Mouse (Mus musculus): ENCODE results near the gene Ifitm10. TPM values are rescaled to one million over a fixed set of nuclear protein-coding genes. Genes with fewer than 3 reads are reported as not detected.

The Ifitm10 gene
- polyA plus RNA-seq, 2 experiments: 2.0 to 2.4 TPM

- H3K4me1 ChIP-seq (ENCODE audit: control insufficient read depth, insufficient read depth, low read length): peaks cover 15% of the 10 kb centered on the region
- WGBS: 77% methylated on average over 3 of the region's 3 CpGs
- H3K9ac ChIP-seq (ENCODE audit: low read depth, low read length, severe bottlenecking): no peak overlapping the region
- no peak for ATAC-seq (ENCODE audit: low FRiP score, low read depth)
- no peaks in the 10 kb centered on the region for H3K36me3 ChIP-seq (ENCODE audit: control insufficient read depth, insufficient read depth, low read length)
- H3K27me3 ChIP-seq (ENCODE audit: control insufficient read depth, insufficient read depth, low read length): no peaks in the 10 kb centered on the region
- no peaks in the 10 kb centered on the region for H3K9me3 ChIP-seq (ENCODE audit: control insufficient read depth, low read length)
- H3K4me2 ChIP-seq (replicated peaks; ENCODE audit: low read depth, low read length, severe bottlenecking): no peak overlapping the region
- no peak for DNase-seq (ENCODE audit: low spot score)
- no peak for TF ChIP-seq POLR2A (IDR thresholded peaks at IDR 0.05; ENCODE audit: borderline replicate concordance, extremely low read depth, insufficient read depth, insufficient read length)
- H3K4me3 ChIP-seq (replicated peaks; ENCODE audit: low read length): no peak overlapping the region
- no peak overlapping the region for H3K27ac ChIP-seq (replicated peaks; ENCODE audit: low read depth, low read length)
Observed at GRCm38 (mm10) chr7:142391108-142391507, 17.6 kb upstream of the Ifitm10 start.

- no peak for ATAC-seq (ENCODE audit: low FRiP score, low read depth)
- Histone ChIP-seq H3K9ac (ENCODE audit: low read depth, low read length, severe bottlenecking) (no peak overlapping the region), H3K36me3 (ENCODE audit: control insufficient read depth, insufficient read depth, low read length) (peaks cover 2% of the 10 kb centered on the region; the same call in 1 of the 2 replicates), H3K4me1 (ENCODE audit: control insufficient read depth, insufficient read depth, low read length) (peaks cover 17% of the 10 kb centered on the region), H3K4me2 (replicated peaks; ENCODE audit: low read depth, low read length, severe bottlenecking) (no peak overlapping the region), H3K4me3 (replicated peaks; ENCODE audit: low read length) (no peak overlapping the region), H3K27me3 (ENCODE audit: control insufficient read depth, insufficient read depth, low read length) (no peaks in the 10 kb centered on the region), H3K9me3 (ENCODE audit: control insufficient read depth, low read length) (no peaks in the 10 kb centered on the region), H3K27ac (replicated peaks; ENCODE audit: low read depth, low read length) (no peak overlapping the region)
- 81% methylated on average over 3 of the region's 3 CpGs for whole genome bisulfite sequencing
- no peak for TF ChIP-seq POLR2A (IDR thresholded peaks at IDR 0.05; ENCODE audit: borderline replicate concordance, extremely low read depth, insufficient read depth, insufficient read length)
- DNase-seq (ENCODE audit: low spot score): no peak
Observed at GRCm38 (mm10) chr7:142389961-142390650, 16.6 kb upstream of the Ifitm10 start.

- H3K9ac ChIP-seq (ENCODE audit: low read depth, low read length, severe bottlenecking): no peak overlapping the region
- no peak for TF ChIP-seq POLR2A (IDR thresholded peaks at IDR 0.05; ENCODE audit: borderline replicate concordance, extremely low read depth, insufficient read depth, insufficient read length)
- H3K9me3 ChIP-seq (ENCODE audit: control insufficient read depth, low read length): no peaks in the 10 kb centered on the region
- WGBS: 94% methylated on average over 2 of the region's 2 CpGs
- no peak overlapping the region for H3K4me2 ChIP-seq (replicated peaks; ENCODE audit: low read depth, low read length, severe bottlenecking)
- peaks cover 16% of the 10 kb centered on the region for H3K36me3 ChIP-seq (ENCODE audit: control insufficient read depth, insufficient read depth, low read length)
- H3K27ac ChIP-seq (replicated peaks; ENCODE audit: low read depth, low read length): no peak overlapping the region
- peaks cover 17% of the 10 kb centered on the region for H3K4me1 ChIP-seq (ENCODE audit: control insufficient read depth, insufficient read depth, low read length)
- no peak overlapping the region for H3K4me3 ChIP-seq (replicated peaks; ENCODE audit: low read length)
- ATAC-seq (ENCODE audit: low FRiP score, low read depth) (no peak), DNase-seq (ENCODE audit: low spot score) (no peak)
- H3K27me3 ChIP-seq (ENCODE audit: control insufficient read depth, insufficient read depth, low read length): no peaks in the 10 kb centered on the region
Observed at GRCm38 (mm10) chr7:142388740-142389139, 15.2 kb upstream of the Ifitm10 start.

- WGBS: 95% methylated on average over 1 of the region's 1 CpGs
- no peak for DNase-seq (ENCODE audit: low spot score)
- Histone ChIP-seq H3K4me1 (ENCODE audit: control insufficient read depth, insufficient read depth, low read length) (peaks cover 17% of the 10 kb centered on the region), H3K9ac (ENCODE audit: low read depth, low read length, severe bottlenecking) (no peak overlapping the region), H3K27me3 (ENCODE audit: control insufficient read depth, insufficient read depth, low read length) (no peaks in the 10 kb centered on the region), H3K9me3 (ENCODE audit: control insufficient read depth, low read length) (no peaks in the 10 kb centered on the region), H3K36me3 (ENCODE audit: control insufficient read depth, insufficient read depth, low read length) (peaks cover 21% of the 10 kb centered on the region), H3K4me2 (replicated peaks; ENCODE audit: low read depth, low read length, severe bottlenecking) (peak overlapping the region; percentile 86), H3K27ac (replicated peaks; ENCODE audit: low read depth, low read length) (peak overlapping the region; percentile 63), H3K4me3 (replicated peaks; ENCODE audit: low read length) (peak overlapping the region; percentile 82)
- ATAC-seq (ENCODE audit: low FRiP score, low read depth): no peak
- no peak for TF ChIP-seq POLR2A (IDR thresholded peaks at IDR 0.05; ENCODE audit: borderline replicate concordance, extremely low read depth, insufficient read depth, insufficient read length)
Observed at GRCm38 (mm10) chr7:142388198-142388597, 14.6 kb upstream of the Ifitm10 start.

- Histone ChIP-seq H3K9me3 (ENCODE audit: control insufficient read depth, low read length) (no peaks in the 10 kb centered on the region), H3K27me3 (ENCODE audit: control insufficient read depth, insufficient read depth, low read length) (no peaks in the 10 kb centered on the region), H3K4me3 (replicated peaks; ENCODE audit: low read length) (peak within 1 kb of the TSS; percentile 82), H3K4me2 (replicated peaks; ENCODE audit: low read depth, low read length, severe bottlenecking) (peak within 1 kb of the TSS; percentile 86), H3K9ac (ENCODE audit: low read depth, low read length, severe bottlenecking) (peak within 1 kb of the TSS; percentile 84), H3K4me1 (ENCODE audit: control insufficient read depth, insufficient read depth, low read length) (peaks cover 17% of the 10 kb centered on the region), H3K36me3 (ENCODE audit: control insufficient read depth, insufficient read depth, low read length) (peaks cover 27% of the 10 kb centered on the region), H3K27ac (replicated peaks; ENCODE audit: low read depth, low read length) (peak within 1 kb of the TSS; percentile 63)
- 0% methylated on average over 51 of the region's 55 CpGs for WGBS
- ATAC-seq (ENCODE audit: low FRiP score, low read depth) (peak; percentile 97), DNase-seq (ENCODE audit: low spot score) (peak; percentile 96)
- TF ChIP-seq POLR2A (IDR thresholded peaks at IDR 0.05; ENCODE audit: borderline replicate concordance, extremely low read depth, insufficient read depth, insufficient read length): no peak
Observed at GRCm38 (mm10) chr7:142387419-142388148, 14.0 kb upstream of the Ifitm10 start, which contains the start of gene Ctsd. Ctsd (minus strand) TSS chr7:142388038.
